Mouse (Mus musculus) kidney, embryonic 16.5 days (tissue): Measurements from ENCODE around the gene Lrrc20. TPM values are rescaled to one million over a fixed set of nuclear protein-coding genes. Genes with fewer than 3 reads are reported as not detected.
A peak's percentile ranks its signal among the peaks of the same experiment; 100 is the strongest.

Experiments
- ATAC-seq: fragments of 200-750 bp; cut with Nextera tagmentation; 2 replicates; pipeline ENCODE4 v1.8.0; 2017; ENCODE audit warnings: moderate TSS enrichment; ENCODE audit not compliant: low FRiP score, low TSS enrichment
- H3K27ac ChIP-seq: fragments of 300-500 bp; sonication (generic); 2 replicates; pipeline ENCODE4 v1.5.1; 2014; ENCODE audit warnings: low read length
- H3K27me3 ChIP-seq: fragments of 300-500 bp; sonication (generic); 2 replicates; pipeline ENCODE4 v1.6.1; 2014; ENCODE audit warnings: low read length, control low read depth, mixed read lengths; ENCODE audit not compliant: insufficient read depth
- H3K36me3 ChIP-seq: fragments of 300-500 bp; sonication (generic); 2 replicates; pipeline ENCODE4 v1.6.1; 2014; ENCODE audit warnings: low read length, control low read depth, mixed read lengths; ENCODE audit not compliant: insufficient read depth
- H3K4me1 ChIP-seq: fragments of 300-500 bp; sonication (generic); 2 replicates; pipeline ENCODE4 v1.6.1; 2014; ENCODE audit warnings: low read length, control low read depth, mixed read lengths; ENCODE audit not compliant: insufficient read depth
- H3K4me2 ChIP-seq: fragments of 300-500 bp; sonication (generic); replicated peaks from 2 replicates; pipeline ENCODE4 v1.6.1; 2014; ENCODE audit warnings: low read depth, low read length
- H3K4me3 ChIP-seq: fragments of 300-500 bp; sonication (generic); 2 replicates; pipeline ENCODE4 v1.5.1; 2014; ENCODE audit warnings: mild to moderate bottlenecking, low read length
- H3K9ac ChIP-seq: fragments of 300-500 bp; sonication (generic); replicated peaks from 2 replicates; pipeline ENCODE4 v1.6.1; 2014; ENCODE audit warnings: low read length
- H3K9me3 ChIP-seq: fragments of 300-500 bp; sonication (generic); 2 replicates; pipeline ENCODE4 v1.6.1; 2016; ENCODE audit warnings: low read length, control low read depth
- whole genome bisulfite sequencing: fragments of 180-500 bp; shearing (Covaris S2); extraction: QIAGEN DNeasy Blood & Tissue Kit; methylation state at CpG from one replicate; pipeline ENCODE4 v1.1.7; 2014; 5-methylcytosine and 5-hydroxymethylcytosine counted together
- polyA plus RNA-seq: library from polyadenylated mRNA; unstranded; fragments of >200 nt; fragmentation: Nextera tagmentation; extraction: Ambion mirVana; gene quantifications from 2 replicates; pipeline ENCODE4 v1.2.1, GENCODE M21; 2015

Gene Lrrc20
- polyA plus RNA-seq, 1 experiment from 2014 or later: 8.4 TPM

DNA sequence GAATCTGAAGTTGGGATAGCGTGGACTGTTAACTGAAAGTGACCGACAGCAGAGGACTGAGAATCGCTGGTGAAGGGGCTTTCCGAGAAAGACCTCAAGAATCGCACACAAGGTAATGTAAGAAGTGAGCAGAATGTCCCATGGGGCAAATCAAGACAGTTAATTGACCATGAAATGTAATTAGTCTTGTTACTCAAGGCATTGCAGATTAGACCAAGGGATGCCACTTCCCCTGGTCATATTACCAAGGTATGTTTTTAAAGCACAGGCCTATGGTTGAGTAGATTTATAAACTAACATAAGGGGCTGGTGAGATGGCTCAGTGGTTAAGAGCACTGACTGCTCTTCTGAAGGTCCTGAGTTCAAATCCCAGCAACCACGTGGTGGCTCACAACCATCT is 45.1 kb downstream of the Lrrc20 start:
- peak; percentile 71; the same call in 1 of the 2 replicates for ATAC-seq
- H3K27me3 ChIP-seq: no peaks in the 10 kb centered on the region
- H3K27ac ChIP-seq: no peak overlapping the region
- 43% methylated on average over 6 of the region's 6 CpGs for WGBS
- peaks cover 7% of the 10 kb centered on the region for H3K9me3 ChIP-seq
- H3K9ac ChIP-seq: no peak overlapping the region
- H3K36me3 ChIP-seq: no peaks in the 10 kb centered on the region
- no peak overlapping the region for H3K4me3 ChIP-seq
- H3K4me1 ChIP-seq: peaks cover 11% of the 10 kb centered on the region
- no peak overlapping the region for H3K4me2 ChIP-seq

DNA sequence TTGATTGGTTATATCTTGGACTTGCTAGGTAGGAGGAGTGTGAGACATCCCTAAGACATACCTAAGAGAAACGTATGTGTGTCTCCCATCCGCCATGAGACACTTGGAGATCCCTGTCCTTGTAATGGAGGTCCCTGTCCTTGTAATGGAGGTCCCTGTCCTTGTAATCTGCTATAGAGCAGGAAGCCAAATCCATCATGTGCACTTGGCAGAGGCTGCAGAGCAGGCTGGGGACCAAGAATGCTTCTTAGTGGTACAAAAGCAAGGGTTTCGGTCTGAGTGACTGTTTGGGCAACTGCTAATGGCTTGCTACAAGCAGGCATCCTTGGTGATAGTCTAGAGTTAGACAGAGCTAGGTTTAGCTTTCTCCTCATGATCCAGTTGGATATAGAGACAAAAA is 55.3 kb downstream of the Lrrc20 start:
- peaks cover 19% of the 10 kb centered on the region; the same call in 1 of the 2 replicates for H3K4me1 ChIP-seq
- no peak overlapping the region for H3K9ac ChIP-seq
- ATAC-seq: no peak
- H3K27ac ChIP-seq: no peak overlapping the region
- no peaks in the 10 kb centered on the region for H3K27me3 ChIP-seq
- no peak overlapping the region for H3K4me2 ChIP-seq
- H3K4me3 ChIP-seq: no peak overlapping the region
- no peaks in the 10 kb centered on the region for H3K9me3 ChIP-seq
- 94% methylated on average over 3 of the region's 3 CpGs for WGBS
- no peaks in the 10 kb centered on the region; the same call in 1 of the 2 replicates for H3K36me3 ChIP-seq

DNA sequence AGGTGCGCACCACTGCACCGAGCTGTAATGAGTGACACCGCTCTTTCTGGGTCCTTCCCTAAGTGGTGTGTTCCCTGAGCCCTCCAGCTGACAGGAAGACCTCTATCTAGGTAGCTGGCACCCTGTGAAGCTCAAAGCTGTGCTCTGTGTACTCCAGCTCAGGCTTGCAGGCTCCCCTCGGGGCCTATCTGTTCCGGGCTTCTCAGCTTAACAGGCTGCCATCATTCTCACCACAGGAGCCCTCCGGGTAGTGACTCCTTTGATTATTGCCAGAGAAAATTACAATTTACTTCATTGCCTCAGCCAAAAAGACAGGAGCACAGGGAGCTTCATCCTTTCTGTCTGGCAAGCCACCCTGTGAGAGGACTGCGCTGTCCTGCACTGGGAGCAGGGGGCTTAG is 57.7 kb downstream of the Lrrc20 start:
- no peak overlapping the region for H3K9ac ChIP-seq
- no peak overlapping the region for H3K4me3 ChIP-seq
- no peak overlapping the region for H3K27ac ChIP-seq
- H3K4me2 ChIP-seq: no peak overlapping the region
- WGBS: 84% methylated on average over 7 of the region's 7 CpGs
- H3K27me3 ChIP-seq: no peaks in the 10 kb centered on the region
- no peaks in the 10 kb centered on the region for H3K9me3 ChIP-seq
- H3K36me3 ChIP-seq: no peaks in the 10 kb centered on the region
- peaks cover 29% of the 10 kb centered on the region for H3K4me1 ChIP-seq
- no peak for ATAC-seq

- Histone ChIP-seq H3K4me3 (no peak overlapping the region), H3K27ac (peak overlapping the region; percentile 72), H3K36me3 (no peaks in the 10 kb centered on the region), H3K9me3 (no peaks in the 10 kb centered on the region), H3K4me2 (no peak overlapping the region), H3K4me1 (peaks cover 29% of the 10 kb centered on the region), H3K9ac (no peak overlapping the region), H3K27me3 (no peaks in the 10 kb centered on the region)
- ATAC-seq: peak; percentile 64
- 73% methylated on average over 3 of the region's 3 CpGs for WGBS
These were observed 58.9 kb downstream of the Lrrc20 start for GRCm38 (mm10) chr10:61534371-61535101.

- 82% methylated on average over 4 of the region's 4 CpGs for WGBS
- Histone ChIP-seq H3K9ac (no peak overlapping the region), H3K4me3 (no peak overlapping the region), H3K27me3 (no peaks in the 10 kb centered on the region), H3K4me2 (no peak overlapping the region), H3K9me3 (no peaks in the 10 kb centered on the region), H3K27ac (peak overlapping the region; percentile 72; the same call in 1 of the 2 replicates), H3K4me1 (peaks cover 25% of the 10 kb centered on the region), H3K36me3 (no peaks in the 10 kb centered on the region)
- no peak for ATAC-seq
These were observed 59.8 kb downstream of the Lrrc20 start for GRCm38 (mm10) chr10:61535441-61535840.

- no peak overlapping the region for H3K4me3 ChIP-seq
- 0 out of 2 replicates have a peak overlapping the region, but pooled peaks have one; percentile 4 for H3K4me2 ChIP-seq
- H3K9me3 ChIP-seq: no peaks in the 10 kb centered on the region
- no peak overlapping the region for H3K9ac ChIP-seq
- WGBS: 16% methylated on average over 20 of the region's 20 CpGs
- peak overlapping the region; percentile 72 for H3K27ac ChIP-seq
- H3K27me3 ChIP-seq: no peaks in the 10 kb centered on the region
- peaks cover 25% of the 10 kb centered on the region for H3K4me1 ChIP-seq
- ATAC-seq: peak; percentile 76
- H3K36me3 ChIP-seq: no peaks in the 10 kb centered on the region
These were observed 60.8 kb downstream of the Lrrc20 start for GRCm38 (mm10) chr10:61536130-61537035.

DNA sequence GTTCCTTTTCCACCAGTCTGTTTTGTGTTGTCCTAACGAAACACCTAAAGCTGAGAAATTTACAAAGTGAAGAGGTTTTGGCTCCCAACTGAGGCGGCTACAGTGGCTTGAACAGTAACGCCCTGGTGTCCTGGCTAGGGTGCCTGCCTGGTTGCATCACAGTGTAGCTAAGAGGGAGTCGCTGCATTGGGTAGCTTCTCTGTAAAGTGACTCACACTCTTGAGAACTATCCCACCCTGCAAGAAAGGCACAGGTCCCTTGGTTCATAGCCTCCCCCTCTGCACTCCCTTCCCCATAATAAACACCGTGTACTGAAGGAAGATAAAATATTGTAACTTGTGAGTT is 61.4 kb downstream of the Lrrc20 start:
- Histone ChIP-seq H3K9ac (no peak overlapping the region), H3K36me3 (no peaks in the 10 kb centered on the region), H3K4me1 (peaks cover 25% of the 10 kb centered on the region), H3K27me3 (no peaks in the 10 kb centered on the region), H3K4me3 (no peak overlapping the region), H3K4me2 (no peak overlapping the region), H3K9me3 (no peaks in the 10 kb centered on the region), H3K27ac (peak overlapping the region; percentile 72)
- no peak for ATAC-seq
- 80% methylated on average over 5 of the region's 5 CpGs for WGBS

GRCm38 (mm10) chr10:61538446-61538845 is 62.8 kb downstream of the Lrrc20 start:
- Histone ChIP-seq H3K4me1 (peaks cover 25% of the 10 kb centered on the region), H3K36me3 (no peaks in the 10 kb centered on the region), H3K4me3 (no peak overlapping the region), H3K27ac (no peak overlapping the region), H3K9me3 (no peaks in the 10 kb centered on the region), H3K4me2 (no peak overlapping the region), H3K27me3 (no peaks in the 10 kb centered on the region), H3K9ac (no peak overlapping the region)
- no peak for ATAC-seq
- WGBS: 60% methylated on average over 4 of the region's 4 CpGs

DNA sequence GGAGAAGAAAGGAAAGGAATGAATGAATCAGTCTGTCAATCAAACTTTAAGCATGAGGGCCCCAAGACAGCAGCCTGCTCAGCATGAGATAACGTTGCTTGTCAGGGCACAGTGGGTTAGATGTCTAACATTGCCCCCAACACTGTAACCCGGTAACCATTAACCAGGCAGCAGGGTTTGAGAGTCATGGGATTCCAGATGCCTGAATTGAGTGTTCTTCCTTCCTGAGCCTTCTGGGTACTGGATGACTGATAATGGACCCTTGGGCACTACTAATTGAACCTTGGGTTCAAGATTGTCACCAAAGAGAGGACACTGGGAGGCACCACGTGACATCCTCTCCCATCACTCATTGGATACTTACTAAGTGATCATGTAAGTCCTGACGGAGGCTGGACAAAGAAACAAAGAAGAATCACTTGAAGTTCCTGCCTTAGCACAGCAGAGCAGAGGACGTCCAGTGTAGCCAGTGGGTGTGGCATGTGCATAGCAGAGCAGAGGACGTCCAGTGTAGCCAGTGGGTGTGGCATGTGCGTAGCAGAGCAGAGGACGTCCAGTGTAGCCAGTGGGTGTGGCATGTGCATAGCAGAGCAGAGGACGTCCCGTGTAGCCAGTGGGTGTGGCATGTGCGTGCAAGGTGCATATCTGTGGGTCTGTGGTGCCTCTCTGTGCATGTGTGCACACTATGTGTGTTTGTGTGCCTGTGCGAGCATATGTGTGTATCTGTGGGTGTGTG is 68.7 kb downstream of the Lrrc20 start:
- WGBS: 47% methylated on average over 12 of the region's 12 CpGs

More for the DNA sequence above, 68.7 kb downstream of the Lrrc20 start:
- no peak overlapping the region for H3K27ac ChIP-seq
- no peaks in the 10 kb centered on the region for H3K36me3 ChIP-seq
- no peak overlapping the region for H3K9ac ChIP-seq
- peak; percentile 79 for ATAC-seq
- H3K9me3 ChIP-seq: no peaks in the 10 kb centered on the region
- no peaks in the 10 kb centered on the region for H3K27me3 ChIP-seq
- H3K4me2 ChIP-seq: no peak overlapping the region
- 0 out of 2 replicates have a peak, but pooled peaks cover 8% of the 10 kb centered on the region for H3K4me1 ChIP-seq
- H3K4me3 ChIP-seq: no peak overlapping the region
